Mouse (Mus musculus): ENCODE measurements at regions not wholly inside any gene's neighbourhood (a gene's known extent, or its start where the extent isn't known, plus 50 kb on each side); places are given as distances from the start of the nearest gene placed in this dataset.

GRCm38 (mm10) chr10:96724436-96725175 is 107.8 kb downstream of the Btg1 start:
- DNase-seq (ENCODE audit: low spot score), result no peak

- no peak for DNase-seq (ENCODE audit: low spot score)
Measured at GRCm38 (mm10) chr10:96726801-96727780, 110.3 kb downstream of the Btg1 start.

- DNase-seq (ENCODE audit: low spot score), result no peak
Measured at GRCm38 (mm10) chr10:96733581-96733980, 116.8 kb downstream of the Btg1 start.

- DNase-seq (ENCODE audit: low spot score), result no peak
Measured at GRCm38 (mm10) chr10:96735146-96735545, 118.3 kb downstream of the Btg1 start.

- DNase-seq (ENCODE audit: low spot score), result no peak
Measured at GRCm38 (mm10) chr10:96735885-96736628, 119.3 kb downstream of the Btg1 start.

GRCm38 (mm10) chr10:96737972-96738371 is 121.2 kb downstream of the Btg1 start:
- DNase-seq (ENCODE audit: low spot score), result no peak

GRCm38 (mm10) chr10:96738606-96739005 is 121.8 kb downstream of the Btg1 start:
- no peak for DNase-seq (ENCODE audit: low spot score)

GRCm38 (mm10) chr10:96744167-96744777 is 127.5 kb downstream of the Btg1 start:
- no peak for DNase-seq (ENCODE audit: low spot score)

GRCm38 (mm10) chr10:96747015-96747663 is 130.3 kb downstream of the Btg1 start:
- no peak for DNase-seq (ENCODE audit: low spot score)

- no peak for DNase-seq (ENCODE audit: low spot score)
Measured at GRCm38 (mm10) chr10:96750861-96751260, 134.1 kb downstream of the Btg1 start.

GRCm38 (mm10) chr10:96751580-96752264 is 134.9 kb downstream of the Btg1 start:
- DNase-seq (ENCODE audit: low spot score), result peak; percentile 78

GRCm38 (mm10) chr10:96752531-96752930 is 135.7 kb downstream of the Btg1 start:
- DNase-seq (ENCODE audit: low spot score), result no peak

- DNase-seq (ENCODE audit: low spot score), result no peak
Measured at GRCm38 (mm10) chr10:96753521-96753920, 136.7 kb downstream of the Btg1 start.

GRCm38 (mm10) chr10:96755674-96756073 is 138.9 kb downstream of the Btg1 start:
- no peak for DNase-seq (ENCODE audit: low spot score)

- DNase-seq (ENCODE audit: low spot score), result no peak
Measured at GRCm38 (mm10) chr10:96756355-96757084, 139.7 kb downstream of the Btg1 start.

GRCm38 (mm10) chr10:96757311-96757710 is 140.5 kb downstream of the Btg1 start:
- no peak for DNase-seq (ENCODE audit: low spot score)

- no peak for DNase-seq (ENCODE audit: low spot score)
Measured at GRCm38 (mm10) chr10:96761601-96762000, 144.8 kb downstream of the Btg1 start.

GRCm38 (mm10) chr10:96765626-96766025 is 148.8 kb downstream of the Btg1 start:
- DNase-seq (ENCODE audit: low spot score), result no peak

GRCm38 (mm10) chr10:96778220-96778619 is 161.4 kb downstream of the Btg1 start:
- DNase-seq (ENCODE audit: low spot score), result no peak

GRCm38 (mm10) chr10:96783966-96784365 is 167.2 kb downstream of the Btg1 start:
- DNase-seq (ENCODE audit: low spot score), result no peak

Data from ovary, postnatal 14 days (tissue).